Mouse (Mus musculus): Measurements from ENCODE around the gene Slc39a11.

Slc39a11 gene

DNA sequence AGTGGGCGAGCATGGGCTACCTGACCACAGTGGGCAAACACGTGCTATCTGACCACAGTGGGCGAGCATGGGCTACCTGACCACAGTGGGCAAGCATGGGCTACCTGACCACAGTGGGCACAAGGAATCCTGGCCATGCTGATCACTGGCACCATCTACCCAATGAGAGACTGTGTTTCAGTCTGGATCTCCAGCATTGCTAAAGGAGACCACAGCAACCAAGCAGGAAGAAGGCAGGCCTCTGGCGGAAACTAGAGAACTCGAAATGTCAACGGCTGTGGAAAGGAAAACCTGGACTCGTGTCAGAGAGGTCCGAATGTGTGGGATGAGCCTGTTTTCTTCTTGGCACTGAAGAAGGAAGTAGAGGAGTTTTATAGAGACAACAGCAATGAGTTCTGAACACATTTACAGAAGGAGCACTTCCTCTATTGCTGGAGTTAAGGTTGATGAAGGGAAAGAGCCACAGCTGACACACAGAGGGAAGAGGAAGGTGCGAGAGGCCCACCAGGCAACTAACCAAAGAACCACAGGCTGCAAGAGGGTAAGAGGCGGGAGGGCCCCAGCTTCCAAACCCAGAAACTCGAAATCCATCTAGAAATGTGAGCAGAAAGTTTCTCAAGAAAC lies 105.8 kb downstream of the Slc39a11 start:
- DNase-seq (ENCODE audit: low spot score in 2 of 2), result no peak

DNA sequence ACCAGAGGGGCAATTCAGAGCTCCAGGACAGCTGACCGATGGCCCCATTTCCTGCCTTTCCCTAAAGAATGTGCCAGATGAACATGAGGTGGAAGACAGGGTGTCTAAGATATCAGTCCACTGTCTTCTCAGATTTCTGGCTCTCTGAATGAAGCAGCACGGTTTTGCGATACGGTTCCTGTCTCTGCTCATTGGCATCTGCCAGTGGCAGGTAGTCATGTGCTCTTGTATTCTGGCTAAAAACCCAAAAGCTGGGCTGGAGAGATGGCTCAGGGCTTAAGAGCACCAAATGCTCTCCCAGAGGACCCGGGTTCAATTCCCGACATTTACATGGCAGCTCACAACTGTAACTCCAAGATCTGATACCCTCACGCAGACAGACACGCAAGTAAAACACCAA lies 108.8 kb downstream of the Slc39a11 start:
- no peak for DNase-seq (ENCODE audit: low spot score in 2 of 2)

DNA sequence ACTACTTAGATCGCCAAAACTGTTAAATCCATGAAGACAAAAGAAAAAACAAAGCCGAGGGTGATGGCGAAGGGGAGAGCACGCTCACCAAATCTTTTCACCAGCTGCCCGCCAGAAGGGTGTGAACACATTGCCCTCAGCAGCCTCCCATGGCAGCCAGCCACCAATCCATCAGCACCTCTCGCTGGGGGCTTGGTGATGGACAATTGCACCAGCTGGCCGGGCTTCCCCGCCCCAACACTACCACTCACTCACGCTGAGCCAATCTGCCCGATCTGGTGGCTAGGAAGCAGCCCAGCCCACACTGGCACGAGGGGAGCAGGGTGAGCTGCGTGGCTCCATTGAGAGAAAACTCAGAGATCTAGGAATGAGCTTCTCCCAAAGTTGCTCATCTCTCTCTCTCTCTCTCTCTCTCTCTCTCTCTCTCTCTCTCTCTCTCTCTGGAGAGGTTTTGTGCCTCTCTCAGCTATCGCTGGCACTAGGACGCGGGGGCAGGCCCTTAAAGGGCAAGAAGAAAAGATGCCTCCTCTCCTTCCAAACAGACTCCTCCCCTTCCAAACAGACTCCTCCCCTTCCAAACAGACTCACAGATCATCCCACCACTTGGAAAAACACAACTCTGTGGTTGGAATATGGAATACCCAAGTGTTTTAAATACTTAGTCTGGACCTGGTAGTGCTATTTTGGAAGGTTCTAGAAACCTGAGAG lies 110.2 kb downstream of the Slc39a11 start:
- no peak for DNase-seq (ENCODE audit: low spot score in 2 of 2)

DNA sequence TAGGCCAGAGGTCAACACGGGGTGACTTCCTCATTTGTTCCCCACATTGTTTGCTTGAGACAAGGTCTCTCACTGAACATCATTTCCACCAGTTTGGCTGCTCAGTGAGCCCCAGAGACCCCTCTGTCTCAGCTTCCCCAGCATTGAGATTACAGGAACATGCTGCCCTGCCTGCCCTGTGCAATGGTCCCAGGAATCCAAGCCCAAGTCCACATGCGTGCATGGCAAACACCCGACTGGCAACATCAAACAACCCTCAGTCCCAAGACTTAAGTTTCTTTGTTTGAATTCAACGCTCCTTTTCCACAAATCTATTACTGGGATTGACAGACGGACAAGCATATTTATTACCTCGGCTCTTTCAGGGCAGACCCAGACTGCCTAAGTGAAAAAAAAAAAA lies 110.8 kb downstream of the Slc39a11 start:
- no peak for DNase-seq (ENCODE audit: low spot score in 2 of 2)

DNA sequence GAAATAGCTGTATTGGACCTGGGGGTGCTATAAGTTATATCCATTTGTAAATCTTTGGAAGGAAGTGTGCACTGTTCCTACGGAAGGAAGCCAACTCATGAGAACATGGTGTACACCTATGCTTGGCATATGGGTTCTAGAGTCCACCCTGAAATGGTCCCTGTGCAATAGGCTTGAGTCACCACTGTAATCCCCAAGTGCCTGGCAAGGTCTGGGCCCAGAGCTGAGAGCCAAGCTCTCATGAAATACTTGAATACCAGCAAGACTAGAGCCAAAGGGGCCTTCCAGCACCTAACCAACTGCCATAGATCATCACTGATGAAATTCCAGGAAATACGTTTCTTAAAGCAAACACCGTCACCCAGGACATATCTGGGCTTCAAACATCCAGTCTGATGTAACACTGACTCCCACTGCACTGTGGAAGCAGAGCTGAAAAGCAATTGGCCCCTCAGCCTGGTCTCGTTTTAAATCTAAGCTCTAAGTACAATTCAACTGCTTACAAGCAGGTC lies 111.4 kb downstream of the Slc39a11 start:
- no peak for DNase-seq (ENCODE audit: low spot score in 2 of 2)

DNA sequence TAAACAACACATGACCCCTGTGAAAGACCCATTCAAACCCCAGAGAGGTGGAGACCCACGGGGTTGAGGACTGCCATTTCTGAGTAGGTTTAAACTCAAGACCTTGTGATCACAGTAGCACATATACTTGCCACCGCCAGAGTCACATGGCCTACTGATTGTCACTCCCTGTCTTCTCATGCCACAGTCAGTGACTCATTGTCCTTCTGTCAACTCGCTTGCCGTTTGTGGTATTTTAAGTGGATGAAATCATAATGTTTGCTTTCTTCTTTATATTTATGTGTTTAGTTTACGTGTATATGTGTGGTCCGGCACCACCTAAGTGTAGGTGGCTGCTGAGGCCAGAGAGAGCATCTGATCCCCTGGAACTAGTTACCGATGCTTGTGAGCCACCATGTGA lies 112.2 kb downstream of the Slc39a11 start:
- no peak for DNase-seq (ENCODE audit: low spot score in 2 of 2)

DNA sequence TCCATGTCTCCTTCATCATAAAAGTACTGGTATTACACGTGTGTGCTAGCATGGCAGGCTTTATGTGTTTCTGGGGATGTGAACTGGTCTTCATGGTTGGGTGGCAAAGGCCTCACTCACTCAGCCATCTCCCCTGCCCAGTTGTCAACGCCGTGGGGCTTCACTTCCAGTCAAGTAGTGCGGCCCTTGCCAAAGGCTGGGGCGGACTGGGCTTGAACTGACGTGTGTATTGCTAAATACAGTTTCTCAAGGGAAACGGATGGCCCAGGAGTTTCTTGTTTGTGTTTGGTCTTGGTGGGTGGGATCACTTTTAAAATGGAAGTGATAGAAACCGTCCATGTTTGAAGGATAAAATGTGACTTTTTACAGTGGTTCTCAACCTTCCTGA lies 112.7 kb downstream of the Slc39a11 start:
- DNase-seq (ENCODE audit: low spot score in 2 of 2), result no peak

DNA sequence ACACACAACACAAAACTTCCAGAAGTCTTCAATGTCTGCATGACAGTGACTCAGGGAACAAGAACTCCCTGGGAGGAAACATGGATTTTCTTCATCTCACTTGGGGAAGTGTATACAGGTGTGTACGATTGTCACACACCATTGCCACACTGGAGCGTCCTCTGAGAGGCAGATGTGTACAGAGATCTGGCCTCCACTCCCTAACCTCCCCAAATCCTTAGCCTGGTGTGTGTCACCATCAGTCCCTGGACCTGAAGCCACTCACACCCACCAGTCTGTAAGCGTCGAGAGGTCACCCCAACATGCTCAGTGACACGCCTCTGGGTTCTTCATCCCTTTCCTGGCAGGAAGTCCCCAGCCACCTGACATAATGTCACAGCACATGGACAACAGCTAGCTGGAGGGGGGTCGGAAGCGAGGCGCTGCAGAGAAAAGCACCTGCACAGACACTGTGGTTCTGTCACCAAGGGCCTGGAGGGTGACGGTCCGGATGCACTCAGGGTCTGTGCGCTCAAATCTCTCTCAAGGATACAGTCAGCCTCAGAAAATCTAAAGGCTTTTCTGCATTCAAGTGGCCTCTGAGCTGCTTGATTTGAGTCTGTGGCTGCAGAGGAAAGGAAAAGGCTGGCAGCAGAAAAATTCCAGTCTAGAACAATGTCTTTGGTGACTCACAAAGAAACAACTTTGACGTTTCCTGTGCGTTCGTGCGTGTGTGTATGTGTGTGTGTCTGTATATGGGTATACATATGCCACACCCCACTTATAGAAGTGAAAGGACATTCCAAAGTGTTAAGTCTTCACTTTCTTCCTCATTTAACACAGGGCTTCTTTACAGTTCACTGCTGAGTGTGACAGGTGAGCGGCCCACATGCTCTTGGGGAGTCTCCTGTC lies 113.3 kb downstream of the Slc39a11 start:
- no peak for DNase-seq (ENCODE audit: low spot score in 2 of 2)

DNA sequence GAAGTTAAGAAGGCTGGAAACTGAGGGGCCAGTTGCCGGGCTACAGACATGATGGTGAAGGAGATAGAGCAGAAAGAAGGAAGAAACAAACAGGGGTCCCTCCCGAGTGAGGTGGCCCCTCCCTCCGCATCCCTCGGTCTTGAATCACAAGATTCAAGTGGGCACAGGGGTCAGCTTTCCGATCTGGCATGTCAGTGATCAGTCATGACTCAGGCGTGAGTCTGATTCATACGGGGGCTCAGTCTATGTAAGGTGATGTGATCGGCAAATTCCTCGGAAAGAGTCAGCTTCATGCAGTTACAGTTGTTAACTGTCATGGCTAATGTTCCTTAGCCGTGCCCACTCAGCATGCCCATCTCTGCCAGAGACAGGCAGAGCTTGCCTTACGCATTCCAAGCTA lies 115.5 kb downstream of the Slc39a11 start:
- DNase-seq (ENCODE audit: low spot score in 2 of 2), result no peak

DNA sequence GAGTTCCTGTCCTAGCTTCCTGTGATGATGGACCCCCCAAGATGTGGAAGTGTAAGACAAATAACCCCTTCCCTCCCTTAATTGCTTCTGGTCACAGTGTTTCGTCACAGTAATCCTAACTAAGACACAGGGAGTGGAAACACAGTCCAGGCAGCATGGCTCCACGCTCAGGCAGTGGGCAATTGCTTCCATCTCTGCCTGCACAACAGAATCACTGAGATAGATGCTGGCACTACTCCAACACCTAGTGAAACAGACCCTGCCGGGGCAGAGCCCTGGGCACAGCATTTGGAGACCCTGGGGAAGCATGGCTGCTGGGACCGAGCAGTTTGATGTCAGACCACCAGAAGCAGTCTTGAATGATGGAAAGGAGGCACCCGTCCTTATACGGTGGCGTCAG lies 115.9 kb downstream of the Slc39a11 start:
- DNase-seq (ENCODE audit: low spot score in 2 of 2), result no peak

DNA sequence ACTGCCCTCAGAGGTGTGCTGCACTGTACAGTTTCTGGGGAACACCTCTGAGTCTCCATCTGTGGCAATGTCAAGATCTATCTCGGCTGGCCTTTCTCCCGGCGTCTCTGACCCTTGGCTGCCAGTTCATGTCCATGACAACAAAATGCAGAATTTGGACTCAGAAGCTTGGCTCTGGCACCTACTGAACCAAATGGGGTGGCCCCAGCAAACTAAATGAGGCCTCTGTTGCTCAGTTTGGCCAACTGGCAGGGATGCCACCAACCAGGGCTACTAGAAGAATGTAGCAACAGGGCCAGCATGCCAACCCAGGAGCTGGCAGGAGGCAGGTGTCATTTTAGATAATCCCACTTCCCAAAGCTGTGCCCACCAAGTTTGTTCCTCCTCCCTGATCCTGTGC lies 121.5 kb downstream of the Slc39a11 start:
- no peak for DNase-seq (ENCODE audit: low spot score in 2 of 2)

DNA sequence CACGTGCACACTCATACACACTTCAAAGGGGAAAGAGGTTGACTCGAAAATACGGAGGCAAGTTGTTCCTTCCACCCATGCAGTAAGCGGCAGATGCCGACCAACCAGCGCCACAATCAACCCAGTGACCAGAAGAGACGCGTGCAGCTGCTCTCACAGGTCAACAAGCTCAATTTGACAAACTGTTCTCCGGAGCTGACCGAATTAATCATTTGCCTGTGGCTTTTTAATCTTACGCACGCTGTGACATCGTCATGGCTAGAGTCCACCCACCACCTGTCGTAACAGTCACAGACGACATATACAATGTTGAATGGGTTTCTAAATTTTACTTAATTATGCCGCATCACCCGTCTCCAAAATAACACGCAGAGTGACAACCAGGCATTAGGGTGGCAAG lies 124.1 kb downstream of the Slc39a11 start:
- DNase-seq (ENCODE audit: low spot score in 2 of 2), result no peak

DNA sequence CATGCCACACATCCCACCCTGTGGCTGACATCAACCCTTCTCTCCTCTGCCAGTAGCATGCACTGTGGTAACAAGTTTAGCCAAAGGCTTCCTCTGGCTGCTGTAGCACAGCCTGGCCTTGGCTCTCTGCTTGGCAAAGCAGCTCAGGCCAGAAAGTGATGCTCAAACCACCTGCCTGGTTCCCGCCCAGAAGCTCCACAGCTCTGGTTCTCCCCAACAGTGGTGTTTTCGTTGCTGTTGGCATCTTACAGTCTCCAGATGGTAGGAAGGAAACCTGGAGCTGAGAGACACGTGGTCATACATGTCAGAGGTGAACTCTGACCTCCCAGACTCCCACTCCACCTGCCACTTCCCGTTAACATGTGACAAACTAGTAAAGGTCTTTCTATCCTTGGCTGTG lies 127.2 kb downstream of the Slc39a11 start:
- DNase-seq (ENCODE audit: low spot score in 2 of 2), result no peak

DNA sequence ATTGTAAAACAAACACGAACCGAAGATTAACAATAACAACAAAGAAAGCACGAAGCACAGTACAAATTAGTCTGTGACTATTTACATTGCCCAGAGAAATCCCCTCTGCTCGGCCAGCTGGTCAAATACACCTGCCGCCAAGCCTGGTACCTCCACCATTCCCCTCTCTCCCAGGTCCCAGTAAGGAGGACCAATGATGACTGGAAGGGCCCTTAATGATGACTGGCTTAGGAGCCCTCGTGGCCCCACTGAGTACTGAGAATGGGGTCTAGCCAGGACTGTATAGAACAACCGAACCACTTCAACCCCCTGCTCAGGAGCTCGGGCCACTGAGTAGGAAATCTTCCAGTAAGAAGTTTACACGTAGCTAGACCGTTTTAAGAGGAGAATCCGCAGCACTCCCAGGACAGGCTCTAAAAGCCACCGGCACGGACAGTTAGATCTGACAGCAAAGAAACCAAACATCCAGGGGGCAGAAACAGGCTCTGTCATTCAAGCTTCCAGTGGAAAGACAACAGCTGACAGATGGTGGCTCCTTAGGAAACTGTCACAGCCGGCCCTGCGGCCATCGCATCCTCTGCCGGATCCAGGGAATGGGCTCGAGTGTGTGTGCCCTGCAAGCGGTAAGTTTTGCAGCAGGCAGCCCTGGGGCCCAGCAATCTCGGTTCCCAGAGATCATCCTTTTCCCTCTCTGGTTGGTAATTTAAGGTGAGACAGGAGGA lies 128.2 kb downstream of the Slc39a11 start:
- no peak for DNase-seq (ENCODE audit: low spot score in 2 of 2)

DNA sequence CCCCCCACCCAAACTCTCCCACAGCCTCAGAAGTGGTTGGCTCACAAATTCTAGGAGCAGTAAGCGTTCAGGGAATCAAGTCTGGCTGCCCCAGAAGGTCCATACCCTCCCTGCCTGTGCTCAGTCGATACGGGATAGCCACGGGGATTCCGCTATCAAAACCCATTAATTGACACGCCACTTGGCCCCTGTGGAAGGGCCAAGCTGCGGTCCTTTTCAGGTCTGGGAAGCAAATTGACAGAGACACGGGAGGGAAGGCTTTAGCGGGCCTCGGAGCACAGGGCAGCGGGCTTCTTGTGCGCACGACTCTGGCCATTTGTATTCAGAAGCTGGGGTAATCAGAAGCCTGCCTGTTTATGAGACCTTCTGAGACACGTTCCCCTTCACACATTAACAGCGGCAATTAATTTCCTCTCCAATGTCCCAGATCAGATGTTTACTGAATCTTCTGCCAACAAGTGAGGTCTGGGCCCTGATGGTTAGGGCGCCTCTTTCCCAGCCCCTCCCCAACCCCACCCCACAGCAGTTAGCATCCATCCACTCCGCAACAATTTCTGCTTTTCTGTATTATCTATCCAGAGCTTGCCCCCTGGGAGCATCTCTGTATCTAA lies 128.9 kb downstream of the Slc39a11 start:
- no peak for DNase-seq (ENCODE audit: low spot score in 2 of 2)

DNA sequence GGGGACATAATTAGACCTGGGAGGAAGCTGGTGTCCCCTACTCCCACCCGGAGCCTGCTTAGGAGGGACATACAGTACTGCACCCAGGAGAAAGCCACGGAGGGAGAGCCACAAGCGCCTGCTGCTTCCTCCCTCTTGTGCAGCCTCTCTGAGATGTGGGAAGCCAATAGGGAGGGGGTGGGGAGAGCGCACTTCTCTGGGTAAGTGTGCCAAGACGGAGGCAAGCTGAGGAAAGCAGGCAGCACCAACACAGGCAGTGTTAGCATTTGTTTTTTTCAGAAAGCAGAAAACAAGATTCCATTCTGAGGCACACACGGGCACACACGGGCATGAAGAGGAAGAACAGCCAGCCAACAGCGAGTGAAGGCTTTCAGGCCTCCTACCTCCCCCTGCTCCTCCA lies 129.5 kb downstream of the Slc39a11 start:
- DNase-seq (ENCODE audit: low spot score in 2 of 2), result no peak

DNA sequence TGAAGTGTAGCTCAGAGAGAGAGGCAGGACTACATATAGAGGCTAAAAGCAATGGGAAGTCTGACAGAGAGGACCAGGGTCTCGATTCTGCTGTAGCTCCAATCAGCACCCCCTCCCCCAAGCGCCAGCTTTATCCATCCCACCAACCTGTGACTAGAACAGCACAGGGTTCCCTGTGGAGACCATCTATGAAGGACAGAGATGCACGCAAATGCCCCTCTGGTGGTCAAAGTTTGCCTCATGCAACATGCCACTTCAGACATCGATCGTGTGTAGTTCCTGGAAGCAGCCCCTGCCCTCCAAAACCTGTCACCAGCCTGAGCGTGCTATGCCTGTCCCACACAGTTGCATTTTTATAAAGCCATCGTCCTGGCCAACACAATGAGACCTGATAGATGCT lies 129.9 kb downstream of the Slc39a11 start:
- no peak for DNase-seq (ENCODE audit: low spot score in 2 of 2)

DNA sequence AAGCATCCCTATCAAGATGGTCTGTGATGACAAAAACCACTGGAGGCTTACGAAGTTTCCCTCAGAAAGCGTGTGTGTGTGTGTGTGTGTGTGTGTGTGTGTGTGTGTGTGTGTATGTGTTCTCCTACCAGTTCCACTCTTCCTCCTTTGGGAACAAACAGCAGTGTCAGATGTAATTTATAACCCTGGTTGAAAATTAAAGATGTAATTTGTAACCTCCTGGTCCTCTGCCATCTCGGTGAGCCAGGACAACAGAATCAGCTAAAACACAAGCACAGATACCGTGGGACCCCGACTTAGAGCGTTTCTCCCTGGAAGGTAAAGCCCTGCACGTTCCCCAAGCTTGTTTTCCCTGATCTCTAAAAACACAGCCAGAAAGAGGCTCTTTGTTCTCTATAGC lies 131.7 kb downstream of the Slc39a11 start:
- DNase-seq (ENCODE audit: low spot score in 2 of 2), result no peak

DNA sequence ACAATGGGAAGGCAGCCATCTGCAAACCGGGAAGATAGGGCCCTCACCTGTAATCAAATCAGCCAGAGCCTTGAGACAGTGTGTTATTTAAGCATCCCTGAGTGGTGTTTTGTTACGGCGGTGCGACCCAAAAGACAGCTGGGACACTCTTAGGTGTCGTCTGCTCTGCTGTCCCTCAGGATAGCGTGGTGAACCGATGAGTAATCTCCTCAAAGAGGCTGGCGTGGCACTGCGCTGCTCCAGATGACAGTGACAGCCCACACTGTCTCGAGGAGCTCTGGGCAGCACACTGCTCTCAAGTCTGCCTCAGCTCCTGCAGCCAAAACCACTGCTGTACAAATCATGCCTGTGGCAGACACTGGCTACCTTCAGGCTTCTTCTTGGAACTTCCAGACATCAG lies 133.7 kb downstream of the Slc39a11 start:
- DNase-seq (ENCODE audit: low spot score in 2 of 2), result no peak

DNA sequence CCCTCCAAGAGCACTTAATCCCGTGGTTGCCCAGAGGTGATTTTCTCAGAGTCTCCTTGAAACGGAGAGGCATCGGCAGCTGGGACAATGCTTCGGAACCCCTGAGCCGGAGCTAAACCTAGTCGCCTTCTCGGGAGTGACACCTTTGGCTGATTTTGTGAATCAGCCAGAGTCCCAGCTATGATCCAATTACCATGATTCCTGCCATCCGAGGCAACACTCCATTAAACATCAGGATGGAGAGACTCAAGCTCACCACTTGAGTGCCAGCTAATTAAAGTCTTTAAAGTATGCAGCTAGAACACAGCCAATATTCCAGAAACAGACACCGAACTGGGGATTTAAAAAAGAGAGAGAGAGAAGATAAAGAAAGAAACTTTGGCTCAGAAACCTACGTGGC lies 136.9 kb downstream of the Slc39a11 start:
- no peak for DNase-seq (ENCODE audit: low spot score in 2 of 2)

DNA sequence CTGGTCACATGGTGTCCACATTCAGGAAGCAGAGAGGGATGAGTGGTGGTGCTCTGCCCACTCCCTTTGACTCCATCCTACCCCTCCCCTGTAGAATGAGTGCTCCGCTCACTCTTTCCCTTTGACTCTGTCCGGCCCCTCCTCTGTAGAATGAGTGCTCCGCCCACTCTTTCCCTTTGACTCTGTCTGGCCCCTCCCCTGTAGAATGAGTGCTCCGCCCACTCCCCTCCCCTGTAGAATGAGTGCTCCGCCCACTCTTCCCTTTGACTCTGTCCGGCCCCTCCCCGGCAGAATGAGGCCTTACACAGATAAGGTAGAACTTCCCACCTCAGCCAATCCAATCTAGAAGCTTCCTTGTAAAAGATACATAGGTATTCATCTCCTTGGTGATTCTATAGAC lies 137.7 kb downstream of the Slc39a11 start:
- DNase-seq (ENCODE audit: low spot score in 2 of 2), result no peak

All from spleen, postnatal 4 days (tissue).